Mouse (Mus musculus) limb, embryonic 14.5 days (tissue): ENCODE measurements around the gene Lcn11. TPM values are rescaled to one million over a fixed set of nuclear protein-coding genes. Genes with fewer than 3 reads are reported as not detected.

Experiments
- ATAC-seq: fragments of 200-750 bp; cut with Nextera tagmentation; 2 replicates; pipeline ENCODE4 v1.8.0; 2017; ENCODE audit warnings: low read depth, moderate number of reproducible peaks, moderate TSS enrichment; ENCODE audit not compliant: low FRiP score
- DNase-seq: peaks from one replicate; pipeline ENCODE4 v3.0.0-alpha.2; 2015; ENCODE audit warnings: low spot score
- H3K27ac ChIP-seq: fragments of 300-500 bp; sonication (generic); replicated peaks from 2 replicates; pipeline ENCODE4 v1.5.1; 2014; ENCODE audit warnings: low read depth, mild to moderate bottlenecking, low read length, moderate library complexity, mixed read lengths
- H3K27me3 ChIP-seq: fragments of 300-500 bp; sonication (generic); 2 replicates; pipeline ENCODE4 v1.6.1; 2014; ENCODE audit warnings: low read length, mixed read lengths; ENCODE audit not compliant: control insufficient read depth, insufficient read depth
- H3K36me3 ChIP-seq: fragments of 300-500 bp; sonication (generic); 2 replicates; pipeline ENCODE4 v1.6.1; 2014; ENCODE audit warnings: mild to moderate bottlenecking, low read length, moderate library complexity, mixed read lengths; ENCODE audit not compliant: control insufficient read depth, insufficient read depth
- H3K4me1 ChIP-seq: fragments of 300-500 bp; sonication (generic); 2 replicates; pipeline ENCODE4 v1.6.1; 2014; ENCODE audit warnings: antibody characterized with exemption, low read length, mixed read lengths; ENCODE audit not compliant: control insufficient read depth, insufficient read depth
- H3K4me2 ChIP-seq: fragments of 300-500 bp; sonication (generic); replicated peaks from 2 replicates; pipeline ENCODE4 v1.6.1; 2014; ENCODE audit warnings: low read depth, mild to moderate bottlenecking, low read length, moderate library complexity; ENCODE audit not compliant: severe bottlenecking
- H3K4me3 ChIP-seq: fragments of 300-500 bp; sonication (generic); replicated peaks from 2 replicates; pipeline ENCODE4 v1.5.1; 2014; ENCODE audit warnings: low read length
- H3K9ac ChIP-seq: fragments of 300-500 bp; sonication (generic); 2 replicates; pipeline ENCODE4 v1.6.1; 2014; ENCODE audit warnings: mild to moderate bottlenecking, low read depth, low read length, moderate library complexity; ENCODE audit not compliant: severe bottlenecking
- H3K9me3 ChIP-seq: fragments of 300-500 bp; sonication (generic); 2 replicates; pipeline ENCODE4 v1.6.1; 2016; ENCODE audit warnings: low read length; ENCODE audit not compliant: control insufficient read depth
- POLR2A ChIP-seq: fragments of 200-500 bp; IDR thresholded peaks from 2 replicates; pipeline ENCODE4 v1.8.0; 2012; ENCODE audit warnings: inconsistent platforms, mild to moderate bottlenecking, moderate library complexity, borderline replicate concordance; ENCODE audit not compliant: insufficient read depth, insufficient read length; ENCODE audit errors: extremely low read depth
- WGBS: fragments of 180-500 bp; shearing (Covaris S2); extraction: QIAGEN DNeasy Blood & Tissue Kit; methylation state at CpG from one replicate; pipeline ENCODE4 v1.1.7; 2014; 5-methylcytosine and 5-hydroxymethylcytosine counted together
- polyA plus RNA-seq, 2 experiments: library from polyadenylated mRNA; depleted of rRNA in 1 of 2; stranded (reverse) in 1 of 2; unstranded in 1 of 2; fragments of >200 nt; fragmentation: Nextera tagmentation in 1 of 2; extraction: Ambion mirVana in 1 of 2; gene quantifications; 2 replicates each; pipeline versions ENCODE4 v1.2.1 to v1.2.3; 2012 to 2014

The Lcn11 gene
- polyA plus RNA-seq, 2 experiments = not detected

GRCm38 (mm10) chr2:25758064-25758625 lies 18.7 kb upstream of the Lcn11 start:
- WGBS = 57% methylated on average over 4 of the region's 4 CpGs
- H3K4me3 ChIP-seq = no peak overlapping the region
- no peaks in the 10 kb centered on the region for H3K4me1 ChIP-seq
- no peaks in the 10 kb centered on the region for H3K9me3 ChIP-seq
- no peak overlapping the region for H3K27ac ChIP-seq
- TF ChIP-seq POLR2A = no peak
- no peaks in the 10 kb centered on the region for H3K27me3 ChIP-seq
- ATAC-seq = no peak
- no peaks in the 10 kb centered on the region for H3K36me3 ChIP-seq
- no peak for DNase-seq
- no peak overlapping the region for H3K4me2 ChIP-seq
- no peak overlapping the region for H3K9ac ChIP-seq

- H3K27ac ChIP-seq = no peak within 1 kb of the TSS
- no peaks in the 10 kb centered on the region for H3K4me1 ChIP-seq
- no peaks in the 10 kb centered on the region for H3K36me3 ChIP-seq
- H3K9me3 ChIP-seq = no peaks in the 10 kb centered on the region
- H3K27me3 ChIP-seq = no peaks in the 10 kb centered on the region
- WGBS = 43% methylated on average over 2 of the region's 2 CpGs
- no peak within 1 kb of the TSS for H3K9ac ChIP-seq
- no peak within 1 kb of the TSS for H3K4me2 ChIP-seq
- no peak for TF ChIP-seq POLR2A
- DNase-seq (no peak), ATAC-seq (no peak)
- no peak within 1 kb of the TSS for H3K4me3 ChIP-seq
Measured at GRCm38 (mm10) chr2:25765269-25765668, 11.5 kb upstream of the Lcn11 start, which contains the start of gene Lcn3. Gene Lcn3, plus strand, starts transcription at chr2:25765569.

- Histone ChIP-seq H3K4me1 (no peaks in the 10 kb centered on the region), H3K27me3 (no peaks in the 10 kb centered on the region), H3K9ac (no peak overlapping the region), H3K27ac (no peak overlapping the region), H3K36me3 (no peaks in the 10 kb centered on the region), H3K4me2 (no peak overlapping the region), H3K4me3 (no peak overlapping the region), H3K9me3 (no peaks in the 10 kb centered on the region)
- TF ChIP-seq POLR2A = no peak
- DNase-seq = no peak
- WGBS = 79% methylated on average over 4 of the region's 4 CpGs
- ATAC-seq = no peak
Measured at GRCm38 (mm10) chr2:25767764-25768163, 9.1 kb upstream of the Lcn11 start.

- no peak for TF ChIP-seq POLR2A
- DNase-seq = no peak
- 59% methylated on average over 2 of the region's 2 CpGs for WGBS
- H3K4me2 ChIP-seq = no peak overlapping the region
- H3K27ac ChIP-seq = no peak overlapping the region
- H3K9ac ChIP-seq = no peak overlapping the region
- no peaks in the 10 kb centered on the region for H3K27me3 ChIP-seq
- no peak overlapping the region for H3K4me3 ChIP-seq
- H3K4me1 ChIP-seq = no peaks in the 10 kb centered on the region
- no peaks in the 10 kb centered on the region for H3K9me3 ChIP-seq
- ATAC-seq = no peak
- H3K36me3 ChIP-seq = no peaks in the 10 kb centered on the region
Measured at GRCm38 (mm10) chr2:25773507-25773906, 3.3 kb upstream of the Lcn11 start.

GRCm38 (mm10) chr2:25774640-25775039 lies 2.2 kb upstream of the Lcn11 start:
- Histone ChIP-seq H3K4me2 (no peak overlapping the region), H3K27ac (no peak overlapping the region), H3K27me3 (no peaks in the 10 kb centered on the region), H3K4me1 (no peaks in the 10 kb centered on the region), H3K4me3 (no peak overlapping the region), H3K9me3 (no peaks in the 10 kb centered on the region), H3K9ac (no peak overlapping the region), H3K36me3 (no peaks in the 10 kb centered on the region)
- no peak for ATAC-seq
- TF ChIP-seq POLR2A = no peak
- WGBS = 68% methylated on average over 2 of the region's 2 CpGs
- no peak for DNase-seq

GRCm38 (mm10) chr2:25775991-25776390 lies 826 bp upstream of the Lcn11 start:
- Histone ChIP-seq H3K9me3 (no peaks in the 10 kb centered on the region), H3K4me1 (no peaks in the 10 kb centered on the region), H3K4me2 (no peak overlapping the region), H3K9ac (no peak overlapping the region), H3K36me3 (no peaks in the 10 kb centered on the region), H3K27me3 (no peaks in the 10 kb centered on the region), H3K27ac (no peak overlapping the region), H3K4me3 (no peak overlapping the region)
- TF ChIP-seq POLR2A = no peak
- ATAC-seq (no peak), DNase-seq (no peak)
- WGBS = 81% methylated on average over 3 of the region's 3 CpGs
